Mouse (Mus musculus) ES-CJ7 (cell line): ENCODE data around the gene Aldh16a1.

ENCODE experiments used
- DNase-seq: peaks from one replicate; pipeline ENCODE4 v3.0.0; 2011; ENCODE audit warnings: low read depth, low spot score

Gene Aldh16a1

DNA sequence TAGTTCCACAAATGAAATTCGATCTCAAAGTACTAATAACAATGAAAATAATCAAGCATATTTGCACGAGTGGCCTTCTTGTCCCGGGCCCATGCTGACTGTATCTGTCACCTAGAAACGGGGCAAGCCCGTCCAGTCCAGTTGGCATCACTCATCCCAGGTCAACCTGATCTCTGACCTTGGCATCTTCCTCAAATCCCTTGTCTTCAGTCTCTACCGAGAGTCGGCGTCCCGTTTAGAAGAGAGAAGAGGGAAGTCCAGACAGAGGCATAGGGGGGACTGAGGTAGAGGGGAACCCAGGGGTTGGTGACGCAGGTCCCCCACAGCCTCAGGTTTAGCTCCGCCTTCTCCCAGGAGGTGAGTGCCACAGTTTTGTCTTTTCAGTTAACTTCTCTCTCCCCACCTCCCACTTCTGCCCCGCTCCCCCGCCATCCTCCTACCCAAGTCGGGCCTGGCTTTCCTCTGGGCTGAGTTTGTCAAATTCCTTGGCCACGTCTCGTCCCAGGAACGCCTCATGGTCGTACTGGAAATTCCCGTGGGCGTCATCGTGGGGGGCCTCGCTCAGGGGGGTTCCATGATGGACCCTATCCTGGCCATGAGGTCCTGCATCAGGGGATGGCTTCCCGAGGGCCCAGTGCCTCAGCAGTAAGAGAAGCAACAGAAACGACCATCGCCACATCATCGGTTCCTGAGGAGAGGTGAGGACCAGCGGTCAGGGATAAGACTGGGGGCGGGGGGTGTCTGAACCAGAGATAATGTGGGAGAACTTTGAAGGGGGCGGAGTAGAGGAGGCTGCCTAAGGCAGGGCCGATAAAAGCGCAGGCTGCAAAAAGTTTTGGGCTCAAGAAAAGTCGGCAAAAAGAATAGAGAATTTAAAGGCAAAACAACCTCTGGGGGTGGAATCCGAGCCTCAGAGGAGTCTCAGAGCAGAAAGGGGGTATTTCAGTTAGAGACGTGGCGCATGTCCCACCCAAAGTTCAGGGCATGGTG, 63.1 kb downstream of the Aldh16a1 start:
- DNase-seq: no peak
